Mouse (Mus musculus) natural killer cell, adult 2 months (primary cell): ENCODE results near the gene Lancl2.

ENCODE experiments used
- DNase-seq, 2 experiments: peaks; one replicate each; pipeline ENCODE4 v3.0.0; 2022; ENCODE audit warnings: low spot score in 2 of 2

Gene Lancl2

GRCm38 (mm10) chr6:57767112-57767868, 65.0 kb downstream of the Lancl2 start:
- no peak for DNase-seq

- DNase-seq: no peak
Measured at GRCm38 (mm10) chr6:57768948-57769525, 66.7 kb downstream of the Lancl2 start.

- no peak for DNase-seq
Measured at GRCm38 (mm10) chr6:57770467-57771190, 68.3 kb downstream of the Lancl2 start.

- DNase-seq: no peak
Measured at GRCm38 (mm10) chr6:57773792-57774191, 71.5 kb downstream of the Lancl2 start.

- DNase-seq: no peak
Measured at GRCm38 (mm10) chr6:57780359-57780758, 78.0 kb downstream of the Lancl2 start.

GRCm38 (mm10) chr6:57782658-57783057, 80.3 kb downstream of the Lancl2 start:
- DNase-seq: no peak

GRCm38 (mm10) chr6:57784251-57784650, 81.9 kb downstream of the Lancl2 start:
- DNase-seq: no peak

- DNase-seq: no peak
Measured at GRCm38 (mm10) chr6:57787376-57787775, 85.0 kb downstream of the Lancl2 start.
